Mouse (Mus musculus) monocyte, adult 5-6 weeks (primary cell): ENCODE data around the gene Sppl3. TPM values are rescaled to one million over a fixed set of nuclear protein-coding genes. Genes with fewer than 3 reads are reported as not detected.
"Not testable (repeated sequence)": the region's sequence is repeated elsewhere in the genome, so short reads cannot be mapped to it uniquely, and the experiment has no call there.

Experiments used
- ATAC-seq: fragments of 153-309, 156-312 bp; replicated peaks from 2 replicates; pipeline ENCODE4 v1.8.0; 2017; ENCODE audit warnings: mild to moderate bottlenecking; ENCODE audit not compliant: low TSS enrichment, insufficient number of reproducible peaks, severe bottlenecking, poor library complexity, low FRiP score
- total RNA-seq: library from RNA; stranded (forward); fragments of 200-1000, 200-491, 200-594 nt; gene quantifications from 3 replicates; pipeline ENCODE4 v1.2.3, GENCODE M21; 2017

Gene Sppl3
- total RNA-seq, 1 experiment from 2014 or later: 44.8 TPM

DNA sequence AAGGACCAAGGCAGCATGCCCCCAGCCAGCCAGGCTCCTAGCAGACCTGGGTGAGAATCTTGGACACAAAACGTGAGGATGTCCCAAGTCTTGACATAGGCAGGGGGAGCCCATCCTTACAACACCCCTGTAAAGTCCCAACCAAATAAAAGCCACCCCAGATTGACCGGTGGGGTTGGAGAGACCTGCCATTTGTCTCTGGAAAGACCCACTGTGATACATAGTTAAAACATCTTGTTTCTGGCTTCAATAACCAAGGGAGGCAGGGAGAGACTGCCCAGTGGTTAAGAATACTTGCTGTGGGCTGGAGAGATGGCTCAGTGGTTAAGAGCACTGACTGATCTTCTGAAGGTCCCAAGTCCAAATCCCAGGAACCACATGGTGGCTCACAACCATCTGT is 91.3 kb downstream of the Sppl3 start:
- ATAC-seq: no peak

DNA sequence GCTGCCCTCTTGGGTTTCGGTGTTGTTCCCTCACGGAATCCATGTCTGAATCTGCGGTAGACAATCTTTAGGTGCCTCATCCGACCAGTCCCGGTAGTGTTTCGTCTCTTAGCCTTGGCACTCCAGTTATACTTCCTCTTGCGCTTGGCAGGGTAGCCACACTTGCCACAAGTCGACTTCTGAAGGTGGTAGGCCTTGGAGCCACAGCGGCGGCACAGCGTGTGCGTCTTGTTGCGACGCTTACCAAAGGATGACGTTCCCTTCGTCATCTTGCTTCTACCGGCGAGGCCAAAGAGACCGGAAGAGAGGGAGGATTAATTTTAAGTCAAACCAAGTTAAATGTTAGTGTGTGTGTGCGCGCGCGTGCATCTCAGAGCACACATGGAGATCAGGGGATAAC is 92.3 kb downstream of the Sppl3 start:
- not testable (repeated sequence) for ATAC-seq

GRCm38 (mm10) chr5:115111156-115111555 is 100.2 kb downstream of the Sppl3 start:
- no peak for ATAC-seq

GRCm38 (mm10) chr5:115113244-115113643 is 102.3 kb downstream of the Sppl3 start:
- ATAC-seq: 0 out of 2 replicates have a peak, but pooled peaks have one; percentile 25

- ATAC-seq: no peak
Observed at GRCm38 (mm10) chr5:115114501-115114900, 103.6 kb downstream of the Sppl3 start.

- no peak for ATAC-seq
Observed at GRCm38 (mm10) chr5:115116426-115116825, 105.5 kb downstream of the Sppl3 start.

- ATAC-seq: no peak; the same call in 1 of the 2 replicates
Observed at GRCm38 (mm10) chr5:115117467-115117866, 106.5 kb downstream of the Sppl3 start.

- peak; percentile 62 for ATAC-seq
Observed at GRCm38 (mm10) chr5:115118961-115119570, 108.1 kb downstream of the Sppl3 start, which contains the start of gene Acads. Gene Acads (minus strand): TSS chr5:115119346.

DNA sequence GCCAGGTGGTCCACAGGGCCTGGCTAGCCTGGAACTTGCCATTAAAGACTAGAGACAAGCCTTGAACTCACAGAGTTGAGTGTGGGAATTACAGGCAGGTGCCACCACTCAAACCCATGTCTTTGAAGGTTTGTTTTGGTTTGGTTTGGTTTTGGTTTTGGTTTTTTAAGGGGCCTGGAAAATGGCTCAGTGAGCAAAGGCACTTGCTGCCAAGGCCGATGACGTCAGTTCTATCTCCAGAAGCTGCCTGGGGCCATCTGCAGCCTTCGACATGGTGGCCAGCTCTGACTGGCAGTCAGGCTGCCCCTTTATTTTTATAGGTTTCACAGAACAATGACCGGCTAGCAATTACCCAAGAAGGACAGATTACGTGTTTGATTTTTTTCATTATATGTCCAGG is 110.0 kb downstream of the Sppl3 start:
- ATAC-seq: no peak

DNA sequence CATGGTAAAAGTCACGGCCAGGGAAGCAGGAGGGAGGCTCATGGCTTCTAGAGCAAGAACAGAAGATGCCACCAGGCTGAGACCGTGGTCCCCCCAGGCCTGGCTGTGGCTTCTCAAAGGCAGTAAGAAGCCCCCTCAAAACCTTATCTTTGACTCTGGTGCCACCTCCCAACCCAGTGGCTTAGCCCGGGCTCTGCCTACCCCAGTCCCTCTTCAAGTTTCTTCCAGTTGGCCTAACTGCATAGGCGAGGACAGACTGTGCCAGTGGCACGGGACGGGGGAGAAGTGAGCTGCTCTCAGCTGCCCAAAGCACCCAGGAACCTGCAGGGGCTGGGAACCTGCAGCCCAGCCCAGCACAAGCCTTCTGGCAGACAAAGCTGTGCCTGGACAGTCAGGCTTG is 113.8 kb downstream of the Sppl3 start:
- ATAC-seq: no peak

DNA sequence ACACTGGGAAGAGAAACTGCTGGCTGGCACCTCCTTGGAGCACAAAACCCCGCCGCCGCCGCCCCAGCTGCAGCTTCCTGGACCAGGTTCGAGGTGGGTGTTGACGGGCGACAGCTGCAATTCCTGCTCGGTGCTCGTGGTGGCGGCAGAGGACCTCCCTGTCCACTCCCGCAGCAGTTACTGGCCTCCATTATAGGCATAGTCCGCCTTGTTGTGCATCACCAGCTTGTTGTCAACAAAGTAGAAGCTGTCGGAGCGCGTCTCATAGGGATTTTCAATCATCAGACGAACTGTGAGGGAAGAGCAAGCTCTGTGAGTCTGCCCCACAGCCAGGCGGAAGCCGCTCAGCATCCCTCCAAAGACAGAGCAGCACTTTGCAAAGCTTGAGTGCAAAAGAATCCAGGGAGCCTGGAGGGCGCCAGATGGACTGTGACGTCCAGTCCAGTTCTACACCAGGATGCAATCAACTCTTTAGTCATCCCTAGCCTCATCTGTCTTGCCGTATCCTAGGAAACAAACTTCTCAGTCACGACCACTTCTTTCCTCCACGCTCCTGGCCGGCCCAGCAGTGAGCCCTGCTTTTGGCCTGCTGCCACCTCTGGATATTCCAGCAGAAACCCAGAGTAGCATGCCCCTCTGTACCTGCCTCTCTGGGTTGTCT is 114.4 kb downstream of the Sppl3 start:
- peak; percentile 93 for ATAC-seq

DNA sequence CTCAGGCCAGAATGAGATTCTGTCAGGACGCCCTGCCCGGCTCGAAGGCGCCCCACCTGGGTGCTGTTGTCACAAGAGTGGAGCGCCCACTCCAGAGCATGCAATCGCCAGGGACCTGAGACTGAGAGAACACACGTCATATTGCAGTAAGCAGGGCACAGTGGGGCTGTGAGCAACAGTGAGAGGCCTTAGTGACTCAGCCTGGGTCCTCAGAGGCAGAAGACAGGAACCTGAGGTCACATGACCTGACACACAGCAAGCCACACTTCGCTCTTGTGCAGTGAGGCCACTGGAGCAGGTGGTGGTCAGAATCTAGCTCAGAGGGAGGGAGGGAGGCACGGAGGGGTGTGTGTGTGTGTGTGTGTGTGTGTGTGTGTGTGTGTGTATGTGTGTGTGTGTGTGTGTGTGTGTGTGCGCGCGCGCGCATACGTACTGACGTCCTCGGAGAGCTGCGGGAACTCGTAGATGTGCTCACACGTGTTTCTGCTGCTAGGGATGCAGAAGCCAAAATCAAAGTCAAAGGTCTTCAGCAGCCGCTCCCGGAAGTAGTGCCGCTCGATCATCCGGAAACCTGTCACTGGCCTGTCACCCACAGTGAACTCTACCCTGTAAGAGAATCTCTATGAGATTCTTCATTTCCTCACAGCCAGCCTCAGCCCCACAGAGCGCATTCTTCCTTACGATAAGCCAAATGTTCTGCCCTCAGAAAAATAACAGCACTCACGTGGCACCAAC is 115.8 kb downstream of the Sppl3 start:
- ATAC-seq: no peak; the same call in 1 of the 2 replicates

DNA sequence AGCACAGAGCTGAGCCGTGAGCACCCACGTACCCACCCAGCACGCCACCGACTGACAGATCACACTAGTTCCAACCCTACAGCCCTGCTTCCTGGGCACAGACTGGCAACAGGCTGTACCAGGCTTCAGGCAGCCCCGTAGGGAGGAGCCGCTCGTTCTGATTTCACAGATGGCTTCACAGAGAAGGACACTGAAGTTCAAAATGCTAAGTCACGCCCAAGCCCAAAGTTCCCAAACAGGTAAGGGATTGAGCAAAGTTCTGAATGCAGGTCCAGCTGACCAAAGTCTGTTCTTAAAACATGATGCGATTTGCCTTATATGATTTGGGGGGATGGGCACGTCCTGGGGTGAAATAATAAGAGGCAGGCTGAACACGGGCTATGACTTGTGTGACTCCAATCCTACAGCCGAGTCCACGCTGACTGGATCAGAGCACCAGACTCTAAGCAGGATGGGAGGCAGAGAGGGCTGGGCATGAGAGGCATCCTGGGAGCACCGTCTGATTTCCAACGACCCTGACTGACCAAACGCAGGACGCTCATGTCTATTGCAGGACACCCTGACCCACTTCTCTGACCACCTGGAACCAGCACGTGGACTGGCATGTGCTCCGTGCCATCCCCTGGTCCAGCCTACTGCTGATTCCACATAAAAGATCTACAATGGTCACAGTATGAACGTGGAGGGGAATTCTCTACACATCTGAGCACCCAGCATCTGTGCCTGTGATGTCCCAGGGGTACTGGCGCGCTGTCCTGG is 116.7 kb downstream of the Sppl3 start:
- ATAC-seq: no peak

DNA sequence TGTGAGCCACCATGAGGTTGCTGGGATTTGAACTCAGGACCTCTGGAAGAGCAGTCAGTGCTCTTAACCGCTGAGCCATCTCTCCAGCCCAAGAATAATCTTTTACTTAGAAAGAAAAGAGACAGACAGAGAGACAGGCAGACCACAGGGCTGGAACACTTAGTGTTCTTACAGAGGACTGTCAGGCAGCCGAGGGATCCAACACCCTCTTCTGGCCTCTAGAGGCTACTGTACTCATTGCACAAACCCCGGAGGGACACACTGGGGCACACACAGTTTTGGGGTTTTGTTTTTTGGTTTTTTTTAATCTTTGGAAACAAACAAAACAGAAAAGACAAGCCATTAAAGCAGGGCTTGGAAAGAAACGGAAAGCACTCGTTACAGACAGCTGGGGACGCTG is 118.4 kb downstream of the Sppl3 start:
- no peak for ATAC-seq

DNA sequence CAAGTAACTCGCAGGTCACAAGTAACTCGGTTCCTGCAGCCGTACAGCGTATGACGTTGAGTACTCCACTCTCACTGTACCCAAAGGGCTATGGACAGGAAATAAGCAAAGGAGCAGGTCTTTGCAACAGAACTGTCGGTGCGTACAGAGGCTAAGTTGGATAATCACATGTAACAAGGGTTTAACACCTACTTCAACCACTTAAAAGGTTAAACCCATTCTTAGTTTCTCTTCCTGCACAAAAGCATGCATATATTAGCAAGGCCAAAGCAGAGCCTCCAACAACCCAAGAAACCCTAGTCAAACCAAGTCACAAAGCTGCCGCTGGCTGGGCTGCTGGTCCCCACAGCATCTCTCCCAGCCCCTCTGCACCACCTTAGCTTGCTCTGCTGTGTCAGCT is 121.5 kb downstream of the Sppl3 start:
- ATAC-seq: peak; percentile 36; the same call in 1 of the 2 replicates

DNA sequence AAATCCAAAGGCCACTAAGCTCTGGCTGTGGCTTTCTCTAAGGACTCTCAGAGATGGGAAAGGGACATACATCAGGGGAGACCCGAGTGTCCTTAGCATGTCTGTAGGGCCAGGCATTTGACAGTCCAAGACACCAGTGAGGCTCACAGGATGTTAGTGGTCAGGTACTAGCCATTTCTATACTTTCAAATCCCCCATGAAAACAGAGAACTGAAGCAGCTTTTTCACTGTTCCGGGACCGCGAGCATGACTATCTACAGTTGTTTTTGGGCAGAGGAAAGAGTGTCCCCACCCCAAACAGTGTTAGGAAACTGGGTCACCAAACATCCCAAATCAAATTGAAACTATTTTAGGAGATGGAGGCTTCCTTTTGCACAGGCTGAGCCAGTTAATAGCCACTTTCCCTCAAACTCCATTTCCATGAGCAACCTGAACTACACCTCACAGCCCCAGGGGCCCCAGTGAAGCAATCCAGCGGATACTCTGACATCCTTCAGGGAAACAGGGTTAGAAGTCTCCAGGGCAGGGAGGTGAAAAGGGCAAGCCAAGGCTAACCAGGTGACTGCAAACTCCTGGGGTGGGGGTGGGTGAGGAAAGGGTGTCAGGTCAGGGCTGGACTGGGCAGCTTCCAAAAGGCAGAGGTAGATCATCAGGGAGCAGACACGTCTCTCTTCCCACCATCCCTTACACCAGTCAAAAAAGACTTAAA is 122.6 kb downstream of the Sppl3 start:
- no peak for ATAC-seq

DNA sequence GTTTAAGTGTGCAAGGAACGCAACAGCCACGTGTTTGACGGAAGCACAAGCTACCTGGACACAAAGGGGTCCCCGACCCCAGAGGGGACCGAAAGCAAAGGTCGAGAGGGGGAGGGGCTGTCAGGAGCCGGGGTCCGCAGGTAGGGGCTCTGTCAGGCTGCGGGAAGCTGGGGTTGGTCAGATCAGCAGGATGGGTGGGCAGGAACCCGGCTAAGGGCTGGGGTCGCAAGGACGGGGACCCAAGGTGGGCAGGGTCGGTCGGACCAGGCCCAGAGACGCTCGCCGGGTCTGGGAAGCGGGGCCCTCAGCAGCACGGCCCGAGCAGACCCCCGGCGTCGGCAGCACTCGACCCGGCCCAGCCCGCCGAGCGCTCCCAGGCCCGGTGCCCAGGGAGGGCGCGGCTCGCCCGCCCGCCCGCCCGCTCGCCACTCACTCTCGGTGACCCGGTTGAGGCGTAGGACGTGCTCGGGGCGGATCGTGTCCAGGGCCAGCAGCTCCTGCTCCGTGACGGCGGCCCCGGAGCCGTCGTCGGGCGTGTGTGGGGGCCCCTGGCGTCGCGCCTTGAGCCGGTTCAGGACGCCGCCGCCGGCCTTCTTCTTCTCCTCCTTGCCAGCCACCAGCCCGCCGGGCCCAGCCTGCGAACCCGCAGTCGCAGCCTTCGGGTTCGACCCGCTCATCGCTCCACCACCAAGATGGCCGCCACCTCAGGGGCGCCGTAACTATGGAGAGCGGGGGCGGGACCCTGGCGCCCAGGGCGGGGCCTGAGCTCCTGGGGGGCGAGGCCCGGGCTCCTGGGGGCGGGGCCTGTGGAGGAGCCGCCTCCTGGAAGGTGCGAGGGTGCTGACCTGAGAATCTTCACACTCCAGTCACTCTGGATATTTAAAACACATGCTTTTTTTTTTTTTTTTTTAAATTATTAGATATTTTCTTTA is 123.6 kb downstream of the Sppl3 start, which contains the start of gene Unc119b:
Gene Unc119b, minus strand, starts transcription at position 742 of the 932 bp plus-strand sequence.
- peak; percentile 96 for ATAC-seq
